Mouse (Mus musculus): ENCODE measurements around the gene Gm5737.

Gm5737 gene

DNA sequence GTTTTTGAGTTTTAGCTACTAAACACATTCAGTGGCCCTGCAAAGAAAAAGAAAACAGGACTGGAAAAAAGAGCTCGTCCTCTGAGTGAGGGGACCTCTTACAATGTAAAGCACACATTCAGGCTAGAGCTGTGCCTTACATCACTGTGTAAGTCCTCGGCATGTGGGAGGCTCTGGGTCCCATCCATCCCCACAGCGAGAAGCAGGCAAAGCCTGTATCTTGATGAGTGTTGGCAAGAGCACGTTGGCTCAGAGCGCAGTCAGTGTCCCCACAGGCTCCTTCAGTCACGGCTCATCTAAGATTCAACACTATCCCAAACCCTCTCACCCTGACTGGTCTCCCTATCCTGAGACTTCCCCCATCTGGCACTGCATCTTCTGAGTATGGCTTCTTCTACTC lies 66.1 kb downstream of the Gm5737 start:
- ATAC-seq (ENCODE audit: low TSS enrichment) = peak; percentile 98

DNA sequence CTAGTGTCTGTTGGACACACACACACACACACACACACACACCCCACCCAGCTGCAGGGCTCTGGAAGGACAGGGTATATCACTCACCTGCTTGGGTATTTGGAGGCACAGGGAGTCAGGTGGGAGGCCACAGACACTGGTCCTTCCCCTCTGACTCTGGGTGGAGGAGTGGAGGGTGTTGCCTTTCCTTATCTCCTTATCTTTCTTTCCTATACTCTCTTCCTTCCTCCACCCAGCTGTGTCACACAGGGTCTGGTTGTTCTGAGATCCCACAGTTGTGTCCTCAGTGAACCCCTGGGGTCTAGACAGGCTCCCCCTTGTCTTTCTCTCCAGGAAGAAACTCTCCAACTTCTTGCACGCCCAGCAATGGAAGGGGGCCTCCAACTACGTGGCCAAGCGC lies 67.8 kb downstream of the Gm5737 start:
- ATAC-seq (ENCODE audit: low TSS enrichment) = no peak

GRCm38 (mm10) chr7:120880770-120881169 lies 68.6 kb downstream of the Gm5737 start:
- ATAC-seq (ENCODE audit: low TSS enrichment) = no peak

All from frontal cortex, adult (tissue).